Mouse (Mus musculus) midbrain, embryonic 13.5 days (tissue): Measurements from ENCODE around the gene Rap1b. TPM values are rescaled to one million over a fixed set of nuclear protein-coding genes. Genes with fewer than 3 reads are reported as not detected.
"Not testable (repeated sequence)": the region's sequence is repeated elsewhere in the genome, so short reads cannot be mapped to it uniquely, and the experiment has no call there.

Experiments
- ATAC-seq: fragments of 200-750 bp; cut with Nextera tagmentation; 2 replicates; pipeline ENCODE4 v1.8.0; 2017; ENCODE audit warnings: mild to moderate bottlenecking, moderate TSS enrichment, moderate library complexity
- H3K27ac ChIP-seq: fragments of 300-500 bp; sonication (generic); 2 replicates; pipeline ENCODE4 v1.5.1; 2015; ENCODE audit warnings: inconsistent platforms, mild to moderate bottlenecking, moderate library complexity
- H3K27me3 ChIP-seq: fragments of 300-500 bp; sonication (generic); 2 replicates; pipeline ENCODE4 v1.6.1; 2015; ENCODE audit warnings: mild to moderate bottlenecking, inconsistent platforms
- H3K36me3 ChIP-seq: fragments of 300-500 bp; sonication (generic); 2 replicates; pipeline ENCODE4 v1.6.1; 2015; ENCODE audit warnings: mild to moderate bottlenecking, inconsistent platforms
- H3K4me1 ChIP-seq: fragments of 300-500 bp; sonication (generic); replicated peaks from 2 replicates; pipeline ENCODE4 v1.6.1; 2015; ENCODE audit warnings: inconsistent platforms
- H3K4me2 ChIP-seq: fragments of 300-500 bp; sonication (generic); replicated peaks from 2 replicates; pipeline ENCODE4 v1.6.1; 2015; ENCODE audit warnings: moderate library complexity, mild to moderate bottlenecking, inconsistent platforms
- H3K4me3 ChIP-seq: fragments of 300-500 bp; sonication (generic); replicated peaks from 2 replicates; pipeline ENCODE4 v1.5.1; 2015; ENCODE audit warnings: mild to moderate bottlenecking, inconsistent platforms
- H3K9ac ChIP-seq: fragments of 300-500 bp; sonication (generic); replicated peaks from 2 replicates; pipeline ENCODE4 v1.6.1; 2015; ENCODE audit warnings: mild to moderate bottlenecking, inconsistent platforms
- H3K9me3 ChIP-seq: fragments of 300-500 bp; sonication (generic); 2 replicates; pipeline ENCODE4 v1.6.1; 2016; ENCODE audit warnings: mild to moderate bottlenecking, inconsistent platforms
- WGBS: fragments of 180-500 bp; shearing (Covaris S2); methylation state at CpG from one replicate; pipeline ENCODE4 v1.1.7; 2015; 5-methylcytosine and 5-hydroxymethylcytosine counted together
- polyA plus RNA-seq: library from polyadenylated mRNA; unstranded; fragments of >200 nt; fragmentation: Nextera tagmentation; extraction: Ambion mirVana; gene quantifications from 2 replicates; pipeline ENCODE4 v1.2.1, GENCODE M21; 2015

The Rap1b gene
- polyA plus RNA-seq, result 140 and 146 TPM in 2 replicates

- Histone ChIP-seq H3K4me2 (peak within 1 kb of the TSS; percentile 77), H3K27ac (peak within 1 kb of the TSS; percentile 99), H3K4me1 (peaks cover 29% of the 10 kb centered on the region), H3K27me3 (no peaks in the 10 kb centered on the region), H3K36me3 (no peaks in the 10 kb centered on the region), H3K9me3 (no peaks in the 10 kb centered on the region), H3K4me3 (peak within 1 kb of the TSS; percentile 95), H3K9ac (peak within 1 kb of the TSS; percentile 92)
- peak; percentile 96 for ATAC-seq
- under 1% methylated on average over 79 of the region's 112 CpGs for WGBS
Observed at GRCm38 (mm10) chr10:117845597-117846259, at the start of gene Rap1b. Rap1b (minus strand) TSS chr10:117846035.

GRCm38 (mm10) chr10:117895186-117895585 is 49.4 kb upstream of the Rap1b start:
- WGBS, result 87% methylated on average over 4 of the region's 4 CpGs
- Histone ChIP-seq H3K9me3 (no peaks in the 10 kb centered on the region), H3K36me3 (no peaks in the 10 kb centered on the region), H3K4me2 (no peak overlapping the region), H3K9ac (no peak overlapping the region), H3K27me3 (no peaks in the 10 kb centered on the region), H3K27ac (no peak overlapping the region), H3K4me1 (no peaks in the 10 kb centered on the region), H3K4me3 (no peak overlapping the region)
- ATAC-seq, result no peak

GRCm38 (mm10) chr10:117894114-117895035 is 48.5 kb upstream of the Rap1b start:
- Histone ChIP-seq H3K4me2 (no peak overlapping the region), H3K27me3 (no peaks in the 10 kb centered on the region), H3K4me1 (no peaks in the 10 kb centered on the region), H3K27ac (no peak overlapping the region), H3K36me3 (no peaks in the 10 kb centered on the region), H3K9me3 (no peaks in the 10 kb centered on the region), H3K4me3 (no peak overlapping the region), H3K9ac (no peak overlapping the region)
- no peak for ATAC-seq
- WGBS, result 90% methylated on average over 17 of the region's 17 CpGs

GRCm38 (mm10) chr10:117893128-117893527 is 47.3 kb upstream of the Rap1b start:
- H3K9ac ChIP-seq, H3K27ac ChIP-seq, H3K9me3 ChIP-seq, H3K4me3 ChIP-seq, H3K4me2 ChIP-seq, ATAC-seq, H3K36me3 ChIP-seq, H3K4me1 ChIP-seq, H3K27me3 ChIP-seq: not testable (repeated sequence)
- 57% methylated on average over 13 of the region's 13 CpGs for WGBS

GRCm38 (mm10) chr10:117891327-117891726 is 45.5 kb upstream of the Rap1b start:
- no peak overlapping the region for H3K4me2 ChIP-seq
- H3K36me3 ChIP-seq, result no peaks in the 10 kb centered on the region
- no peak overlapping the region for H3K27ac ChIP-seq
- no peak for ATAC-seq
- no peak overlapping the region for H3K4me3 ChIP-seq
- H3K9me3 ChIP-seq, result no peaks in the 10 kb centered on the region
- H3K9ac ChIP-seq, result no peak overlapping the region
- WGBS, result 90% methylated on average over 10 of the region's 10 CpGs
- no peaks in the 10 kb centered on the region for H3K27me3 ChIP-seq
- no peaks in the 10 kb centered on the region for H3K4me1 ChIP-seq

- no peak overlapping the region for H3K9ac ChIP-seq
- no peak overlapping the region for H3K27ac ChIP-seq
- H3K4me1 ChIP-seq, result no peaks in the 10 kb centered on the region
- H3K4me3 ChIP-seq, result no peak overlapping the region
- no peaks in the 10 kb centered on the region for H3K27me3 ChIP-seq
- no peak overlapping the region for H3K4me2 ChIP-seq
- ATAC-seq, result no peak
- WGBS, result 87% methylated on average over 15 of the region's 15 CpGs
- no peaks in the 10 kb centered on the region for H3K36me3 ChIP-seq
- H3K9me3 ChIP-seq, result no peaks in the 10 kb centered on the region
Observed at GRCm38 (mm10) chr10:117888822-117889221, 43.0 kb upstream of the Rap1b start.

GRCm38 (mm10) chr10:117885358-117885757 is 39.5 kb upstream of the Rap1b start:
- no peaks in the 10 kb centered on the region for H3K4me1 ChIP-seq
- no peaks in the 10 kb centered on the region for H3K36me3 ChIP-seq
- no peak overlapping the region for H3K4me2 ChIP-seq
- no peak overlapping the region for H3K4me3 ChIP-seq
- H3K9ac ChIP-seq, result no peak overlapping the region
- H3K27ac ChIP-seq, result no peak overlapping the region
- H3K9me3 ChIP-seq, result no peaks in the 10 kb centered on the region
- ATAC-seq, result no peak
- WGBS, result 59% methylated on average over 4 of the region's 4 CpGs
- no peaks in the 10 kb centered on the region for H3K27me3 ChIP-seq

- H3K9ac ChIP-seq, result no peak overlapping the region
- H3K4me2 ChIP-seq, result no peak overlapping the region
- no peaks in the 10 kb centered on the region for H3K9me3 ChIP-seq
- no peak for ATAC-seq
- no peak overlapping the region for H3K27ac ChIP-seq
- no peaks in the 10 kb centered on the region for H3K36me3 ChIP-seq
- no peak overlapping the region for H3K4me3 ChIP-seq
- no peaks in the 10 kb centered on the region for H3K4me1 ChIP-seq
- no peaks in the 10 kb centered on the region for H3K27me3 ChIP-seq
- WGBS, result 89% methylated on average over 5 of the region's 5 CpGs
Observed at GRCm38 (mm10) chr10:117884760-117885159, 38.9 kb upstream of the Rap1b start.

GRCm38 (mm10) chr10:117883438-117883837 is 37.6 kb upstream of the Rap1b start:
- Histone ChIP-seq H3K9me3 (no peaks in the 10 kb centered on the region), H3K27me3 (no peaks in the 10 kb centered on the region), H3K36me3 (no peaks in the 10 kb centered on the region), H3K4me1 (no peaks in the 10 kb centered on the region), H3K4me2 (no peak overlapping the region), H3K27ac (no peak overlapping the region), H3K9ac (no peak overlapping the region), H3K4me3 (no peak overlapping the region)
- WGBS, result 93% methylated on average over 8 of the region's 8 CpGs
- no peak for ATAC-seq

- ATAC-seq, result no peak
- WGBS, result 94% methylated on average over 9 of the region's 9 CpGs
- Histone ChIP-seq H3K27ac (no peak overlapping the region), H3K9me3 (no peaks in the 10 kb centered on the region), H3K4me1 (no peaks in the 10 kb centered on the region), H3K4me3 (no peak overlapping the region), H3K9ac (no peak overlapping the region), H3K27me3 (no peaks in the 10 kb centered on the region), H3K36me3 (no peaks in the 10 kb centered on the region), H3K4me2 (no peak overlapping the region)
Observed at GRCm38 (mm10) chr10:117878628-117879027, 32.8 kb upstream of the Rap1b start.

- no peak overlapping the region for H3K4me3 ChIP-seq
- no peak overlapping the region for H3K27ac ChIP-seq
- no peaks in the 10 kb centered on the region for H3K4me1 ChIP-seq
- no peak overlapping the region for H3K9ac ChIP-seq
- ATAC-seq, result no peak
- 84% methylated on average over 8 of the region's 8 CpGs for WGBS
- no peaks in the 10 kb centered on the region for H3K27me3 ChIP-seq
- H3K36me3 ChIP-seq, result no peaks in the 10 kb centered on the region
- no peak overlapping the region for H3K4me2 ChIP-seq
- H3K9me3 ChIP-seq, result no peaks in the 10 kb centered on the region
Observed at GRCm38 (mm10) chr10:117876801-117877200, 31.0 kb upstream of the Rap1b start.

GRCm38 (mm10) chr10:117876400-117876799 is 30.6 kb upstream of the Rap1b start:
- H3K9me3 ChIP-seq, result no peaks in the 10 kb centered on the region
- H3K27me3 ChIP-seq, result no peaks in the 10 kb centered on the region
- H3K9ac ChIP-seq, result no peak overlapping the region
- no peak overlapping the region for H3K4me2 ChIP-seq
- no peak for ATAC-seq
- H3K36me3 ChIP-seq, result no peaks in the 10 kb centered on the region
- no peak overlapping the region for H3K4me3 ChIP-seq
- WGBS, result 92% methylated on average over 18 of the region's 18 CpGs
- H3K4me1 ChIP-seq, result no peaks in the 10 kb centered on the region
- no peak overlapping the region for H3K27ac ChIP-seq
